Mouse (Mus musculus) MEL (cell line): ENCODE measurements around the gene Lrrc20. TPM values are rescaled to one million over a fixed set of nuclear protein-coding genes. Genes with fewer than 3 reads are reported as not detected.

Source experiments
- DNase-seq: peaks from one replicate; pipeline ENCODE4 v3.0.0; 2011; ENCODE audit warnings: low read depth, low spot score
- H3K27ac ChIP-seq: 2 replicates; pipeline ENCODE4 v1.5.1; 2012; ENCODE audit warnings: low read depth, mild to moderate bottlenecking, control low read depth, low read length, moderate library complexity; ENCODE audit not compliant: control insufficient read depth
- H3K27me3 ChIP-seq, 2 experiments: fragments of 150-350 bp in 1 of 2; sonication (generic) in 1 of 2; 2 replicates each; pipeline ENCODE4 v1.6.1; 2012; ENCODE audit warnings: low read length in 2 of 2, mild to moderate bottlenecking in 2 of 2, improper control_type of control experiment in 1 of 2, moderate library complexity in 1 of 2; ENCODE audit not compliant: insufficient read depth in 2 of 2, control insufficient read depth in 1 of 2
- H3K36me3 ChIP-seq, 2 experiments: 2 replicates each; pipeline ENCODE4 v1.6.1; 2012 to 2014; ENCODE audit warnings: low read length in 2 of 2, improper control_type of control experiment in 1 of 2, inconsistent platforms in 1 of 2, mild to moderate bottlenecking in 1 of 2; ENCODE audit not compliant: insufficient read depth in 2 of 2, control insufficient read depth in 1 of 2
- H3K4me1 ChIP-seq, 2 experiments: fragments of 150-350 bp in 1 of 2; sonication (generic) in 1 of 2; 2 replicates each; pipeline ENCODE4 v1.6.1; 2012; ENCODE audit warnings: low read length in 2 of 2, improper control_type of control experiment in 1 of 2, mild to moderate bottlenecking in 1 of 2; ENCODE audit not compliant: insufficient read depth in 2 of 2, control insufficient read depth in 1 of 2
- H3K4me3 ChIP-seq, 2 experiments: fragments of 150-350 bp in 1 of 2; sonication (generic) in 1 of 2; 2 replicates each; pipeline ENCODE4 v1.5.1; 2012; ENCODE audit warnings: low read depth in 2 of 2, low read length in 2 of 2, mild to moderate bottlenecking in 2 of 2, moderate library complexity in 2 of 2, control low read depth in 1 of 2, improper control_type of control experiment in 1 of 2; ENCODE audit not compliant: control insufficient read depth in 1 of 2, insufficient read depth in 1 of 2
- H3K79me2 ChIP-seq: 2 replicates; pipeline ENCODE4 v1.6.1; 2012; ENCODE audit warnings: mild to moderate bottlenecking, low read length, moderate library complexity; ENCODE audit not compliant: control insufficient read depth, poor library complexity, insufficient read depth
- H3K9ac ChIP-seq: 2 replicates; pipeline ENCODE4 v1.6.1; 2012; ENCODE audit warnings: low read depth, mild to moderate bottlenecking, control low read depth, low read length, moderate library complexity; ENCODE audit not compliant: control insufficient read depth, poor library complexity, severe bottlenecking
- H3K9me3 ChIP-seq: fragments of 150-350 bp; sonication (generic); replicated peaks from 2 replicates; pipeline ENCODE4 v1.6.1; 2012; ENCODE audit warnings: mild to moderate bottlenecking, low read length, improper control_type of control experiment, moderate library complexity; ENCODE audit not compliant: insufficient read depth
- CHD2 ChIP-seq: IDR thresholded peaks from 2 replicates; pipeline ENCODE4 v1.6.1; 2011; ENCODE audit warnings: low read length, improper control_type of control experiment
- E2F4 ChIP-seq: IDR thresholded peaks from 2 replicates; pipeline ENCODE4 v1.6.1; 2011; ENCODE audit warnings: low read depth, low read length, improper control_type of control experiment, borderline replicate concordance
- ELF1 ChIP-seq: IDR thresholded peaks from 2 replicates; pipeline ENCODE4 v1.6.1; 2014; ENCODE audit warnings: low read depth, mild to moderate bottlenecking, inconsistent platforms, low read length, improper control_type of control experiment, moderate library complexity
- ETS1 ChIP-seq: IDR thresholded peaks from 2 replicates; pipeline ENCODE4 v1.6.1; 2012; ENCODE audit warnings: low read depth, mild to moderate bottlenecking, inconsistent platforms, low read length, improper control_type of control experiment, moderate library complexity
- GABPA ChIP-seq: IDR thresholded peaks from 2 replicates; pipeline ENCODE4 v1.6.1; 2012; ENCODE audit warnings: low read depth, mild to moderate bottlenecking, inconsistent platforms, low read length, improper control_type of control experiment, moderate library complexity
- GATA1 ChIP-seq: IDR thresholded peaks from 2 replicates; pipeline ENCODE4 v1.6.1; 2011; ENCODE audit warnings: low read depth, low read length, improper control_type of control experiment
- JUND ChIP-seq: IDR thresholded peaks from 2 replicates; pipeline ENCODE4 v1.6.1; 2011; ENCODE audit warnings: low read depth, mild to moderate bottlenecking, improper control_type of control experiment, low read length
- MAFK ChIP-seq: IDR thresholded peaks from 2 replicates; pipeline ENCODE4 v1.6.1; 2011; ENCODE audit warnings: low read depth, mild to moderate bottlenecking, low read length, improper control_type of control experiment, borderline replicate concordance
- MAZ ChIP-seq: IDR thresholded peaks from 2 replicates; pipeline ENCODE4 v1.6.1; 2012; ENCODE audit warnings: low read depth, mild to moderate bottlenecking, inconsistent platforms, low read length, improper control_type of control experiment
- MXI1 ChIP-seq: IDR thresholded peaks from 2 replicates; pipeline ENCODE4 v1.6.1; 2011; ENCODE audit warnings: mild to moderate bottlenecking, low read depth, low read length, improper control_type of control experiment
- MYB ChIP-seq: IDR thresholded peaks from 2 replicates; pipeline ENCODE4 v1.6.1; 2011; ENCODE audit warnings: mild to moderate bottlenecking, low read depth, low read length, improper control_type of control experiment
- NRF1 ChIP-seq: IDR thresholded peaks from 2 replicates; pipeline ENCODE4 v1.6.1; 2014; ENCODE audit warnings: low read depth, mild to moderate bottlenecking, inconsistent platforms, low read length, improper control_type of control experiment, moderate library complexity; ENCODE audit not compliant: poor library complexity, insufficient read depth, severe bottlenecking
- POLR2AphosphoS5 ChIP-seq: IDR thresholded peaks from 2 replicates; pipeline ENCODE4 v1.6.1; 2012; ENCODE audit warnings: low read depth, borderline replicate concordance, mild to moderate bottlenecking, inconsistent platforms, low read length, moderate library complexity, mixed read lengths
- RAD21 ChIP-seq: IDR thresholded peaks from 2 replicates; pipeline ENCODE4 v1.6.1; 2011; ENCODE audit warnings: mild to moderate bottlenecking, low read depth, low read length, improper control_type of control experiment
- SMC3 ChIP-seq: IDR thresholded peaks from 2 replicates; pipeline ENCODE4 v1.6.1; 2011; ENCODE audit warnings: low read depth, low read length, improper control_type of control experiment
- TBP ChIP-seq: IDR thresholded peaks from 2 replicates; pipeline ENCODE4 v1.8.0; 2011; ENCODE audit warnings: low read depth, low read length, improper control_type of control experiment
- UBTF ChIP-seq: IDR thresholded peaks from 2 replicates; pipeline ENCODE4 v1.6.1; 2012; ENCODE audit warnings: low read depth, mild to moderate bottlenecking, inconsistent platforms, low read length, improper control_type of control experiment, moderate library complexity, borderline replicate concordance; ENCODE audit not compliant: insufficient read depth
- USF1 ChIP-seq: IDR thresholded peaks from 2 replicates; pipeline ENCODE4 v1.6.1; 2014; ENCODE audit warnings: low read depth, mild to moderate bottlenecking, inconsistent platforms, low read length, improper control_type of control experiment, moderate library complexity
- ZC3H11A ChIP-seq: IDR thresholded peaks from 2 replicates; pipeline ENCODE4 v1.6.1; 2012; ENCODE audit warnings: low read depth, mild to moderate bottlenecking, inconsistent platforms, low read length, improper control_type of control experiment
- ZMIZ1 ChIP-seq: IDR thresholded peaks from 2 replicates; pipeline ENCODE4 v1.6.1; 2012; ENCODE audit warnings: low read depth, mild to moderate bottlenecking, inconsistent platforms, low read length, improper control_type of control experiment, moderate library complexity
- ZNF384 ChIP-seq: IDR thresholded peaks from 2 replicates; pipeline ENCODE4 v1.6.1; 2012; ENCODE audit warnings: low read depth, mild to moderate bottlenecking, inconsistent platforms, low read length, improper control_type of control experiment
- polyA plus RNA-seq, 2 experiments: library from polyadenylated mRNA; stranded (reverse) in 1 of 2; unstranded in 1 of 2; fragments of >175 nt in 1 of 2; fragments of >200 nt in 1 of 2; gene quantifications; 2 replicates each; pipeline versions ENCODE4 v1.2.1 to v1.2.4; 2012; ENCODE audit warnings: low replicate concordance in 2 of 2, low read depth in 1 of 2; ENCODE audit not compliant: insufficient read length in 2 of 2, insufficient read depth in 1 of 2, missing spikeins in 1 of 2
- total RNA-seq: library from RNA; depleted of rRNA; stranded (reverse); fragments of 300-350 nt; gene quantifications from 2 replicates; pipeline ENCODE4 v1.2.3, GENCODE M21; 2012

Lrrc20 gene
- total and polyA plus RNA-seq, 3 experiments: 7.6 to 14.7 TPM; not detected in 1

- Histone ChIP-seq H3K9me3 (no peaks in the 10 kb centered on the region), H3K36me3 (no peaks in the 10 kb centered on the region), H3K79me2 (no peaks in the 10 kb centered on the region; the same call in 1 of the 2 replicates), H3K4me1 (no peaks in the 10 kb centered on the region)
- TF ChIP-seq GABPA (no peak), JUND (no peak), ZMIZ1 (no peak), CHD2 (no peak), NRF1 (no peak), MAFK (no peak), USF1 (no peak), ETS1 (no peak), POLR2AphosphoS5 (no peak), MAZ (no peak), ELF1 (no peak), ZC3H11A (no peak), TBP (no peak), RAD21 (no peak), MXI1 (no peak), SMC3 (no peak), E2F4 (no peak)
- TF ChIP-seq, all 39 proteins: peak for 0
- H3K9ac ChIP-seq: no peak overlapping the region
- no peak overlapping the region for H3K27ac ChIP-seq
- H3K27me3 ChIP-seq: no peaks in the 10 kb centered on the region
- H3K4me3 ChIP-seq: no peak overlapping the region
- DNase-seq: no peak
Measured at GRCm38 (mm10) chr10:61482771-61483170, 7.2 kb downstream of the Lrrc20 start.

GRCm38 (mm10) chr10:61484801-61485200 is 9.2 kb downstream of the Lrrc20 start:
- no peak overlapping the region for H3K27ac ChIP-seq
- H3K36me3 ChIP-seq: no peaks in the 10 kb centered on the region
- no peaks in the 10 kb centered on the region for H3K79me2 ChIP-seq
- no peak overlapping the region for H3K9ac ChIP-seq
- no peak for DNase-seq
- no peaks in the 10 kb centered on the region for H3K4me1 ChIP-seq
- no peak overlapping the region for H3K4me3 ChIP-seq
- TF ChIP-seq USF1 (no peak), GATA1 (no peak), MYB (no peak), UBTF (no peak), JUND (no peak), ZNF384 (no peak), TBP (no peak)
- no peaks in the 10 kb centered on the region for H3K27me3 ChIP-seq
- no peaks in the 10 kb centered on the region for H3K9me3 ChIP-seq
